ENCODE assay signal across 9 mouse cellular contexts in the genomic region with DNA sequence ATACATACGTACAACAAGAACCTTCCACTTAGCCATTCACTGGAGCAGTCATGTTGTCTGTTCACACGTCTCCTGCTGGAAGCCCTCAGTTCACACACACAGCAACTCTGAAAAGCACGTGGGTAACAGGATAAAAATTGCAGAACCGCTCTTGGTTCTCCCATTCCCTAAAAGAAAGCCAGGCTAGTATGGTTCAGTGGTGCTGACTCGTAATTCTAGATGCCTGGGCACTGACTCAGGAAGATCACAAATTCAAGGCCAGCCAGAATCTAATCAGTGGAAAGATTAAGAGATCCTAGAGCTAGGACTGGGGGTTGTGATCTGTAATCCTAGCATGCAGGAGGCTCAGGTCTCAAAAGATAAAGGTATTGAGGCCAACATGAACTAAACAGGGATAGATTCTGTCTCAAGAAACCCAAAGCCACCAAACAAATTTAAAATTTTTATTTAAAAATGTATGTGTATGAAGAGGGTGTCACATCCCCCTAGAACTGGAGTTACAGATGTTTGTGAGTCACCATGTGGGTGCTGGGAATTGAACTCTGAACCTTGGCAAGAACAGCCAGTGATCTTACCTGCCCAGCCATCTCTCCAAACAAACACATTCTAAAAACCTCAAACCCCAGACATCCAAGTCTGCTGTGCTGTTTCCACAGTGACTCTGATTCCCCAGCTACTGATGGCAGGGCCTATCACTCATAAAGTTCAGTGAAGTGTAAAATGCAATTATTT. TPM values are rescaled to one million over a fixed set of nuclear protein-coding genes. Genes with fewer than 3 reads are reported as not detected.
DNase-seq lines count a peak whose midpoint lies in the region; ATAC-seq and TF ChIP-seq lines count a peak whose summit lies in the region.
"Had no signal": no experiment of that assay in that cellular context is flagged by ENCODE, and none has a peak within 500 bp of the region (broad histone marks: within the 10 kb centered on the region; RNA-seq: fewer than 3 reads in every experiment).

A gene (minus strand): TSS at position 149 of the 732 bp plus-strand sequence.

- no peaks in the 10 kb centered on the region for H3K9me3 ChIP-seq in lung, embryonic 16.5 days (ENCODE audit: control insufficient read depth, low read length)
- H3K9me3 ChIP-seq in kidney, embryonic 16.5 days (ENCODE audit: low read length), result no peaks in the 10 kb centered on the region

- H3K4me1 ChIP-seq in cerebellum, adult 2 months (ENCODE audit: control insufficient read depth, insufficient read depth, low read length), result peaks cover 7% of the 10 kb centered on the region
- H3K4me1 ChIP-seq in lung, embryonic 16.5 days (replicated peaks; ENCODE audit: control insufficient read depth, insufficient read depth, low read length), result peaks cover 6% of the 10 kb centered on the region
- H3K4me1 ChIP-seq in kidney, embryonic 16.5 days (ENCODE audit: insufficient read depth, low read length), result peaks cover 20% of the 10 kb centered on the region

- 81% methylated on average over 5 of the region's 5 CpGs for WGBS in cerebellum, adult 2 months
- 34% methylated on average over 5 of the region's 5 CpGs for WGBS in lung, embryonic 16.5 days
- 38% methylated on average over 5 of the region's 5 CpGs for WGBS in kidney, embryonic 16.5 days

- H3K4me3 ChIP-seq in cerebellum, adult 2 months (replicated peaks; ENCODE audit: insufficient read depth, low read depth, low read length), result no peak within 1 kb of the TSS
- no peak within 1 kb of the TSS for H3K4me3 ChIP-seq in lung, embryonic 16.5 days (ENCODE audit: low read length)
- H3K4me3 ChIP-seq in kidney, embryonic 16.5 days (ENCODE audit: low read length), result no peak within 1 kb of the TSS

- no peak for ATAC-seq in lung, embryonic 16.5 days (ENCODE audit: low read depth)
- peak; percentile 23; the same call in 1 of the 2 replicates for ATAC-seq in megakaryocyte-erythroid progenitor cell, adult 5-6 weeks (replicated peaks; ENCODE audit: low FRiP score, low TSS enrichment, poor library complexity, severe bottlenecking)
- no peak for ATAC-seq in kidney, embryonic 16.5 days (ENCODE audit: low FRiP score, low TSS enrichment)

- H3K4me2 ChIP-seq in lung, embryonic 16.5 days (ENCODE audit: low read depth, low read length), result no peak within 1 kb of the TSS
- no peak within 1 kb of the TSS for H3K4me2 ChIP-seq in kidney, embryonic 16.5 days (replicated peaks; ENCODE audit: low read depth, low read length)

- no peaks in the 10 kb centered on the region for H3K36me3 ChIP-seq in lung, embryonic 16.5 days (ENCODE audit: control insufficient read depth, insufficient read depth, low read length)
- H3K36me3 ChIP-seq in kidney, embryonic 16.5 days (ENCODE audit: insufficient read depth, low read length), result no peaks in the 10 kb centered on the region

- H3K27ac ChIP-seq in cerebellum, adult 2 months (ENCODE audit: insufficient read depth, low read length), result no peak within 1 kb of the TSS
- H3K27ac ChIP-seq in lung, embryonic 16.5 days (ENCODE audit: low read length), result no peak within 1 kb of the TSS
- no peak within 1 kb of the TSS for H3K27ac ChIP-seq in kidney, embryonic 16.5 days (ENCODE audit: low read length)

- TF ChIP-seq CTCF in cerebellum, adult 2 months (IDR thresholded peaks at IDR 0.05; ENCODE audit: borderline replicate concordance, insufficient read depth, low read depth, low read length), result no peak

- H3K27me3 ChIP-seq in cerebellum, adult 2 months (ENCODE audit: control insufficient read depth, insufficient read depth, low read length), result no peaks in the 10 kb centered on the region
- no peaks in the 10 kb centered on the region for H3K27me3 ChIP-seq in lung, embryonic 16.5 days (ENCODE audit: control insufficient read depth, insufficient read depth, low read depth, low read length)
- no peaks in the 10 kb centered on the region for H3K27me3 ChIP-seq in kidney, embryonic 16.5 days (ENCODE audit: insufficient read depth, low read length)

- no peak for TF ChIP-seq POLR2A in cerebellum, adult 2 months (IDR thresholded peaks at IDR 0.05; ENCODE audit: borderline replicate concordance, insufficient read depth, low read length)

- H3K9ac ChIP-seq in lung, embryonic 16.5 days (ENCODE audit: low read length), result no peak within 1 kb of the TSS
- H3K9ac ChIP-seq in kidney, embryonic 16.5 days (replicated peaks; ENCODE audit: low read length), result no peak within 1 kb of the TSS; the same call in 1 of the 2 replicates

- no peak for DNase-seq in cerebellum, adult 2 months
- DNase-seq in cerebellum, adult 9-11 months, result no peak
- DNase-seq in lung, postnatal 4 days, result no peak
- DNase-seq in gastrocnemius, postnatal 4 days (ENCODE audit: low spot score in 2 of 2), result no peak
- no peak for DNase-seq in yolk sac, embryonic 10.5 days (ENCODE audit: low spot score)
- DNase-seq: cerebellum, adult 18-20 months had no signal

RNA-seq across cellular contexts. Expression of the gene that starts here (rescaled TPM):
- 54.8 and 61.0 TPM in 2 replicates for polyA plus RNA-seq in cerebellum, adult 2 months (2012; rRNA removed)
- 11.8 and 12.8 TPM in 2 replicates for polyA plus RNA-seq in lung, embryonic 16.5 days (2015; fragmentation: Nextera tagmentation; extraction: Ambion mirVana)
- total RNA-seq in gastrocnemius, postnatal 4 days (2021), result 10 to 100 TPM; 29.3 to 31.4 TPM
- 4.5 TPM in 1 of 2 replicates, not detected in the other for total RNA-seq in megakaryocyte-erythroid progenitor cell, adult 5-6 weeks (2014; fragmentation: Nextera tagmentation)
- 0.57 TPM in 1 of 2 replicates, not detected in the other for total RNA-seq in megakaryocyte-erythroid progenitor cell, adult 5-6 weeks (2017)
- 7.1 and 8.3 TPM in 2 replicates for polyA plus RNA-seq in kidney, embryonic 16.5 days (2015; fragmentation: Nextera tagmentation; extraction: Ambion mirVana)

Comparison
In these comparisons a context has a peak if more than half of its experiments do, and no peak if none do; other contexts are left out.
1. RNA of the gene that starts here (total RNA-seq): 29.3 to 31.4 TPM in gastrocnemius, postnatal 4 days; 0.57 to 4.5 TPM in megakaryocyte-erythroid progenitor cell, adult 5-6 weeks; every median in the first group is over 4 times any median in the second.